Mouse (Mus musculus): ENCODE data around the gene Morn1. TPM values are rescaled to one million over a fixed set of nuclear protein-coding genes. Genes with fewer than 3 reads are reported as not detected.
A peak's percentile ranks its signal among the peaks of the same experiment; 100 is the strongest.
"Not testable (repeated sequence)": the region's sequence is repeated elsewhere in the genome, so short reads cannot be mapped to it uniquely, and the experiment has no call there.

The Morn1 gene
- total RNA-seq, 2 experiments from 2014 or later, result 1.8 to 7.6 TPM

DNA sequence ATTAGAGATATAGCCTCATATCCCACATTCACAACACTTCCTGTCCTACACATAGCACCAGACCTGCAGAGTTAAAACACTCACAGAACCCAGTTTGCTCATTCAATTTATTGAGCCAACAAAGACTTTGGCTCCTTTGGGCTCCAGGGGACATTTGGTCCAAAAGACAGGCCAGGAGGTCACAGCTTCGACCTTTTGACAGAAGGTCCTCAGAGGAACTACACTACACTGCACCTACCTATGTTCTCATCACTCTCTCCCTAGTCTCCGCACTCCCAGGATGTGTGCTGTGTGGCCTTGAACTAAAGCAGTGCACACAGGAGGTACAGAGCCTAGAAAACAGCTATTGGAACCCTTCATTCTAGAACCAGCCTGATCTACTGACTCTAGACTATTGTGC is 10.6 kb upstream of the Morn1 start:
- ATAC-seq (replicated peaks; ENCODE audit: low FRiP score, low TSS enrichment, poor library complexity, severe bottlenecking), result no peak

DNA sequence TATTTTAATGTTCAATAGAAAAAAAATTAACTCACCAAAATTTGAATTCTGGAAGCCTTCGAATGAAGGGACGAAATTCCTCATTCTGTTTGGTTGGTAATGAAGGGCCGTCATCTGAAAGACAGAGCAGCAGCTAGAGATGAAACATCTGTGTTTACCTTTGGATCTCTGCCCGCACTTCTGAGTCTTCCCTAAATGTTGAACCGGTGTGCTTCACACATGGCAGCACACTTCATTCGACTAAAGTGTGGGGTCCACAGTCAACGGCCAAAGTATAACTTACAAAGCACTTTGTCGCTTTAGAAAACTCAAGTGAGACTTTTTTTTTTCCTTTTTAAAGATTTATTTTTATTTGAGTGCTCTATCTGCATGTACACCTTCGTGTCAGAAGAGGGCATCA is 9.7 kb upstream of the Morn1 start:
- no peak for ATAC-seq (replicated peaks; ENCODE audit: low FRiP score, low TSS enrichment, poor library complexity, severe bottlenecking)

DNA sequence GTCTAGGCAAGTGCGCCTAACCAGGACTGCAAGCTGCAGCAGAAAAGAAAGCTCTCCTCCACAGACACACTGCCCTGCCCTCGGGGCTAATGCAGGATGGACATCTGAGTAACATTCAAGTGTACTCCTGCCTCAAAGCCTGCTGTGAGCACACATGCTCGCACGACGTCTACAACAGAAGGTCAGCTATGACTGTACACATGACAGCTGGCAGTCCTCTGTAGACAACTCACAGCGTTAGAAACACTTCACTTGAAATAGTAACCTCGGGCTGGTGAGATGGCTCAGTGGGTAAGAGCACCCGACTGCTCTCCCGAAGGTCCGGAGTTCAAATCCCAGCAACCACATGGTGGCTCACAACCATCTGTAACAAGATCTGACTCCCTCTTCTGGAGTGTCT is 7.6 kb upstream of the Morn1 start:
- not testable (repeated sequence) for ATAC-seq (replicated peaks; ENCODE audit: low FRiP score, low TSS enrichment, poor library complexity, severe bottlenecking)

DNA sequence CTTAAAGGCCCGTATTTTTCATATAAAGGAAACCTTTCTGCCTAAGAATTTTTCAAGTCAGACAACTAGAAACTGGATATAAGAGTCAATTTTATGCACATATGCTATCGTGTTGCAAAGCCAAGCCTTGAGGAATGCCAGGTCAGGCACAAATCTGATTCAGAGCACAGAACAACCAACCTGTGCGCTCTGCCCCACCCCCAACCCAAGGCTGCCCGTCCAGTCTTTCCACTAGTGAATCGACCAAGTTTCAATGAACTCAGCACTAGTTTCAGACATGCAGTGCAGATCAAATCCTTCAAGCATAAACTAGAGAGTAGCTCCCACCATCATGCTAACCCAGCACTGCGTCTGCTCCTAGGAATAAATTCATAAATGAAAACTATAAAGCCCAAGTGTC is 6.7 kb upstream of the Morn1 start:
- ATAC-seq (replicated peaks; ENCODE audit: low FRiP score, low TSS enrichment, poor library complexity, severe bottlenecking), result no peak

DNA sequence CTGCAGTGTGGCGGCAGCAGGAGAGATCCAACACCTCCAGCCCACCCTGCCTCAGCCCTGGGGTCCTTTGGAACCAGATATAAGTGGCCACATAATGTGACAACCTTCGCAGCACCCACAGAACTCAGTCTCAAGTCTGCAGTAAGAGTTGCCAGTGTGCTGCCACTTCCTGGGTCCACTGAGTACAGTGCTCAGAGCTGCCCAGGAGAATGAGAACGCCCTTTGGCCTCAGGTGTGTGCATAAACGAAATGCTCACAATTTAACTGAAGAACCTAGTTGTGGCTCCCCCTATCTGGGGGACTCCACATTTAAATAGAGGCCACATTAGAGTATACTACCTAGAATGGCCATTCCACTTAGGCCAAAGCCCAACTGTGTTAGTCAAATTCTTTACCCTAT is 2.8 kb upstream of the Morn1 start:
- ATAC-seq (replicated peaks; ENCODE audit: low FRiP score, low TSS enrichment, poor library complexity, severe bottlenecking), result no peak

DNA sequence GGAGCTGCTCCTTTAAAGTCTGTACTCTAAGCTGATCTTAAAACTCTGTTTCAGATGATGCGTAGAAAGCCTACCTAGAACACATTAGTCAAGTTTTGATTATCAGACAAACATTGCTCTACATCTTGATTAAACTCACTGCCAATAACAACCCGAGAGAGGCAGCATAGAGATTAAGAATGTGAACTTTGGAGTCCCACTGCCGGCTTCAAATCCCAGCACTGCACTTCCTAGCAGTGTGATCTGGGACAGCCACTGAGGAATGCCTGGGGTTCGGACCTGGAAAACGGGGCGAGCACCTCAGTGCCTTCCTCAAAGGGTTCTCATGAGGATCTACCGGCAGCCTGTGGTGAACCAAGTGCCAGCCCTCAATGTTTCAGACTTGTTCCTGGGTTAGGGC is 2.0 kb upstream of the Morn1 start:
- no peak for ATAC-seq (replicated peaks; ENCODE audit: low FRiP score, low TSS enrichment, poor library complexity, severe bottlenecking)

DNA sequence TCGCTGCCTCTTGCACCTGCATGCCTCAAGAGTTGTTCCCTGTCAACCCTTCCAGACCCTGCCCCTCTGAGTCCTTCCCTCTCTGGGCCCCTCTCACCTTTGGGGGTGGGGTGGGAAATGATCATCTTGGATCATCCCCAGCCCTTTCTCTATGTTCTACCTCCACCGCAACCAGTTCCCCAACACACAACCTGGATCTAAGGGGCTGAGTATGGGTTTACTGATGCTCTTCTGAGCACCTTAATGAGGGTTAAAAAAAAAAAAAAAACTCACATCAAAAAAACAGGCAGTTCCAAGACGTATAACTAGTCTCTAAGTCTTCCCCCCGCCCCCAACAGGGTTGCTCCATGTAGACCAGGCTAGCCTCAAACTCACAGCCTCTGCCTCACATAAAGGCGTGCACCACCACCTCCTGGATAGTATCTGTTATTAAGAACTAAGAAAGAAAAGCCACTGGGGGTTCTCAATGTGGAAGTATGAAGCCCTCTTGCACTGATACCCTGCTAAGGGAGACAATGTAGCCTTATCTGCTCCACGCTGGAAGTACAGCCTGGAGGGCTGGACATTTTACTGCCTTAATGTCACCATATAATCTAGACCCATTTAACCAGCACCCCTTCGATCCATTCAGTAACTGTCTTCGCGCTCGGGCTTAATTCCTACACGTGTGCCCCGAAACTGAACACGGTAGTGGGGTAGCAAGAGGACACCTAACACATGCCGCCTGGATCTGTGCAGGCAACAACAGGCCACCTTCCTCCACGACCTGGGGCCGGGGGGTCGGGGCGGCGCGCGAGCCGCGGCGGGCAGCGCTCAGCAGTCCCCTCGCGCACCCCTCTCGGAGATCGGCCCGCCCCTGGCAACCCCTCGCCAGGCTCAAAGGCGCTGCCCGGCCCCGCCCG is 920 bp upstream of the Morn1 start:
- peak; percentile 31 for ATAC-seq (replicated peaks; ENCODE audit: low FRiP score, low TSS enrichment, poor library complexity, severe bottlenecking)

DNA sequence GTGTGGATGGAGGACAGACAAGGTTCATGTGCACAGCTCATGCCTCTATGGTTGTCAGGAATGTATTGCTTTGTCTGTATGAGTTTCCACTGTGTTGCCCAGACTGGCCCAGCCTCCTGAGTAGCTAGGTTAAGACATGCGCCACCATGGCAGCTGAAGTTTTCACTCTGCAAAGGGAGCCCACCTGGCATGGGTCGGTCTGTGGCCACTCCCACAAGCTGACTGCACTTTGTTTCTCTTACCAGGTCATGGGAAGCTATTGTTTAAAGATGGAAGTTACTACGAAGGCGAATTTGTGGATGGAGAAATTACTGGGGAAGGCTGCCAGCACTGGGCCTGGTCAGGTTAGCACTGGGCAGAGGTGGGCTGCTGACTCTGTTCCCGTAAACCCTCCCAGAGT is 2.9 kb downstream of the Morn1 start:
- no peak for ATAC-seq (replicated peaks; ENCODE audit: low FRiP score, low TSS enrichment, poor library complexity, severe bottlenecking)

DNA sequence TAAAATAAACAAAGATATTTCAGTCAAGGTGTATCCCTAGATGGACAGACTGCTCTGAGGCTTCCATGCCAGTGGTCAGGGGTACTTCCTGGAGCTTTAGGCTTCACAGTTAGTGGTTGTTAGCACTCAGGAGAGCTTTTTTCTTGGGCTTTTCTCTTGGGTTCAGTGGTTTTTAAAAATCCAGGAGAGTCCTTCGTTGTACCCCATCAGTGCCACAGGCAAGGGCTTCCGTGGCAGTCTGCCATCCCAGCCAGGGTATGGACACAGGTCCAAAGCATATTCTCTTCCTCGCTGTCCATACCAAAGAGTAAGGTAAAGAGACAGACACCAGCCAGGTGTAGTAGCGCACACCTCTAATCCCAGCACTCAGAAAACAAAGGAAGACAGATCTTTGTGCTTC is 3.8 kb downstream of the Morn1 start:
- ATAC-seq (replicated peaks; ENCODE audit: low FRiP score, low TSS enrichment, poor library complexity, severe bottlenecking), result no peak

DNA sequence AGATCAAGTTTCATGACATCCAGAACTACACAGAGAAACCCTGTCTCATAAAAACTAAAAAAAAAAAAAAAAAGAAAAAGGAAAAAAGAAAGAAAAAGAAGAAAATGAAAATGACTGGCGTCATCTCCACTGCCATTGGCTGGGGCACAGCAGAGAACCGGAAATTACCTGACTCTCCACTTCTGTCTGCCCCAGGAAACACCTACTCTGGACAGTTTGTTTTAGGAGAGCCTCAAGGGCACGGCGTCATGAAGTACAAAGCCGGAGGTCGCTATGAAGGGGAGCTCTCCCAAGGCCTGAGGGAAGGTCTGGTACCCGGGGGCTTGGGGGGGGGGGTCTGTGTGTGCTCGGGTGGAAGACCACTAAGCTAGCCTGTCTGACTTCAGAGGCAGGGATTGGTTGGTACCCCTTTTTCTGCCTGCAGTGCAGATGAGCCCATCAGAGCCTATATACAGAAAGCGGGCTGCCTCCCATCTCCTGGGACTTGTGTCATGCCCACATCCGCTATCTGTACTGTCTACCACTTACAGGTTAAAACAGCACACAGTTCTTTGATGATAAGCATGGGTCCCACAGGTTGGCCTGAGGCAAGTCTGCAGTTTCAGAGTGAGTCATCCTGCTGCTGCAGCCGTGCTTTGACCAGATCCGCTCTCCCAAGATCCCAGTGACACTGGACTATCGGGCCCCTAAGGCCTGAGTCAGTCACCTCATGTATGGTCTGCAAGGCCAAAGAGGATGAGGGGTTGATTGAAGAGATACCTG is 4.5 kb downstream of the Morn1 start:
- ATAC-seq (replicated peaks; ENCODE audit: low FRiP score, low TSS enrichment, poor library complexity, severe bottlenecking), result no peak

DNA sequence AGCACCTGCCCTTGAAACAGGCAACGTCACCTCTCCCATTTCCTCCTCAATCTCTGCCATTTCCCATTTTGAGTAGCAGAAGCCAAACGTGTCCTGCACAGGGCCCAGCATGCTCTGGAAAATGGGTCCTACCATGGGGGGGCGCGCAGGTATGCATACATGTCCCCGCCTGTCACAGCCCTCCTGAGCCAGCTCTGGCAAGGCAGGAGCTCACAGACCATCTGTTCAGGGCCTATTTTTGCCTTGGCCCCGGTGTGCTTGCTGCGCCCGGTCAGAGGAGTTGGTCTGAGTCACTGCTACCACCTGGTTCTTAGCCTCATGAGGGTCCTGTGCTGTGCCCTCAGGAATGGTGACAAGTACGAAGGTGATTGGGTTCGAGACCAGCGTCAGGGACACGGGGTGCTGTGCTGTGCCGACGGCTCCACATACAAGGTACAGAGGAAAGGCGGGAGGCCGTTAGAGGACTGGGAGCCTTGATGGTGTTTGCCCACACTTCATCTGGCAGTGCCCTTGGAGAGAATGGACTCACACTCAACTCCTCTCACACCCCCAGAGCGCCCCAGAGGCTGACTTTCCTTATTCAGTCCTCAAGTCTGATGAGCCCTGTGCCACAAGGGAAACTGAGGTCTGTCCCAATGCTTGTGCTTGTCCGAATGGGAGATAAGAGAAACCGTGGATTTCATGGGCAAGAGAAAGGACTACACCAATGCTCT is 6.5 kb downstream of the Morn1 start:
- ATAC-seq (replicated peaks; ENCODE audit: low FRiP score, low TSS enrichment, poor library complexity, severe bottlenecking), result no peak

DNA sequence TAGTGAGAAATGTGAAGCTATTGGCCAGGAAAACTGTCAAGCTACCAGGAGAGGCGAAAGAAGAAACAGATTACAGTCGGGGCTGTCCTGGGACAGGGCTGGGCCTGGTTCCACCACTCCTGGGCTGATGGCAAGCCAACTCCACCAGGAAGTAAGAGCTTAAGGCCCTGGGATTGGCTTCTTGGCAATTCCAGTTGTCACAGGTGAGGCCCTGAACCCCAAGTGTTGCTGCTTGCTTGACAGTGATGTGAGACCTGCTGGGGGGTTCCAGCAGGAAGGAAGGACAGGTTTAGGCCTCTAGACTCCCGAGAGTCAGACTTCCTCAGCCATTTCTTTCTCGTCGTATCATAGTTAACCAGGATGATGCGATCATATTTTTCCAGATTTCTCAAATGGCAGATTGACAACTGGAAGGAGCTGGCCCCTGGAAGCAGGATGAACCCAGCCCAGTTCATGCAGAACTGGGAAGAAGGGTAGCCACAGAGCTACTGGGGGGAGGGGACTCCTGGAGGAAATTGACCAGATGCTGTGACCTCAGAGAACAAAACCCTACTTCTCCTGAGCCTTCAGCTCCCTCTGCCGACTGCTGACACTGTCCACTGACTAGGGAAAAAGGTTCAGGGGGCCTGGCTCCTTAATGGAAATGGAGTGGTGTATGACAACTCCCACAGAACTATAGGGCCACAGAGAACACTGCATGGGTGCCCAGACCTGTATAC is 7.2 kb downstream of the Morn1 start:
- ATAC-seq (replicated peaks; ENCODE audit: low FRiP score, low TSS enrichment, poor library complexity, severe bottlenecking), result no peak

DNA sequence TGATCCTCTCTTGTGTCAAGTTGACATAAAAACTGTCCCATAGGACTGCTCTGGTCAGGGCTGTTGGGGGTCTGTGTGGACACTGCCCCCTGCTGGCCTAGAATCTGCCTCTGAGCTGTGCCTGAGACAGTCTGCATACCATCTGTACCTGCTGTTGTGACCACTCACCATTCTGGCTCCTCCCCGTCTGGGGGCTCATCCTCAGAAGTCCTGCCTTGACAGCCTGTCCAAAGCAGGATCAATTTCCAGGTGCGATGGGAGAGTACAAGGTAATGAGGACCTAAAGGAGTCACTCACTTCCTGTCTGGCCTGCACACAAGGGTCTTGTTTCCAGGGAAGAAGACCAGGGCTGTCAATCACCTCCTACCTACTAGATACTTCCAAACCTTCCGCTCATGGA is 8.2 kb downstream of the Morn1 start:
- ATAC-seq (replicated peaks; ENCODE audit: low FRiP score, low TSS enrichment, poor library complexity, severe bottlenecking), result peak; percentile 66

DNA sequence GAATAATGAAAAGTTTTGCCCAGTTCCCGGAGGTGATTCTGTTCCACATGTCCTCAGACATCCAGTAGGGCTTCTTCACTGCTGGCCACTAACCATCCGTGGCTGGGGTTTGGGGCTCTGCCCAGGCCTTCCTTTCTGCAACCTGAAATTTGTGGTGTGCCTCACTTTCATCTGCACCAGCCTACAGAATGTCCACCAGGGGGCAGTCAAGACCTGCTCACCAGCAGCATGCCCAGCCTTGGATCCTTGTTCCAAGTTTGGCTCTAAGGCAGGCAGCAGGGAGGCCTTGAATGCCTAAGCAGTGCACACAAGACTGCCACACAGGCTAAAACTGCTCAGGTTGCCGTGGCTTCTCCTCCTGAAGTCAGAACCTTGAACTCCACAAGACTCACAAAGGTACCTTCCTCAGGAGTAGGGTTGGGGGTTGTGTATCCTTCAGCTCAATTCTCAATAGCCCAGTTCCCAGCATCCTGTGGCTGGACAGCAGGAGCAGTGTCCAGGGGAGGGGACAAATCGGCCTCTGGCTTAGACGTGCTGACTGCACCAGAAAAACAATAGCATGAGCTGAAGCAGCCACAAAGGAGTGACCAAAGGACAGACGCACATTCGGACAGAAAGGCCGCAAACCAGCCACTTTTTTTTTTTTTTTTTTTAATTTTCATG is 9.0 kb downstream of the Morn1 start:
- ATAC-seq (replicated peaks; ENCODE audit: low FRiP score, low TSS enrichment, poor library complexity, severe bottlenecking), result peak; percentile 82

DNA sequence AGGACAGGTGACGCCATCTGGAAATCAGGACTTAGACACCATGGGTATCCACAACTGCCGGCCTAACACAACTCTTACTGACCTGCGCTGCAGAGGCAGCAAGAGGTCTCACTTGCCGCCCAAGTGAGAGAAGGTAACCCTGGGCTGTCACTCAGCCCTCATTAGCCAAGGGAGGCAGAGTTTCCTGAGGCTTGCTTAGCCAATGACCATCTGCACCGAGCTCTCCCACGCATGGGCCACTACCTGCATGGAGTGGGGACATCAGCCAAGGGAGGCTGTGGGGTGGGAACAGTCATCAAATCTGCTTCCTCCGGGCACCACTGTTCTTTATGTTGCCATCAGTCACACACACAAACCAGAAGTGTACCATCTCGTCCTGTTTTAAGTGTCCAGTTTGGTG is 9.6 kb downstream of the Morn1 start:
- no peak for ATAC-seq (replicated peaks; ENCODE audit: low FRiP score, low TSS enrichment, poor library complexity, severe bottlenecking)

DNA sequence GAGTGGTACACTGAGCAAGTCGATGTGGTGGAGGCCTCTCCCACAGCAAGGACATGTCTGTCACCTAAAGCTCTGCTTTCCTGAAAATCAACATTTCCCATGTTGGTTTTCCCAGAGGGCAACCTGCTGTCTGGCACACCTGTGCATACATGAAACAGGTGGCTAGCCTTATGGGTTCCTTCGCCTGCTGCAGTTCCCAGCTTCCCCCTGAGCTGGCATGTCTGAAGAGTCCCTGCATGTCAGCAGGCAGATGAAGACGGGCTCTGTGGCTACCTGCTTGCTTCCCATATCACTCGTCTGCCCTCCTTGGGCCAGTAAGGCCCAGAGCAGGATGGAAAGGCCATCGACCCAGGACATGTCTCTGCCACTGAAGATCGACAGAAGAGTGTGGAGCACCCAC is 11.1 kb downstream of the Morn1 start:
- no peak for ATAC-seq (replicated peaks; ENCODE audit: low FRiP score, low TSS enrichment, poor library complexity, severe bottlenecking)

DNA sequence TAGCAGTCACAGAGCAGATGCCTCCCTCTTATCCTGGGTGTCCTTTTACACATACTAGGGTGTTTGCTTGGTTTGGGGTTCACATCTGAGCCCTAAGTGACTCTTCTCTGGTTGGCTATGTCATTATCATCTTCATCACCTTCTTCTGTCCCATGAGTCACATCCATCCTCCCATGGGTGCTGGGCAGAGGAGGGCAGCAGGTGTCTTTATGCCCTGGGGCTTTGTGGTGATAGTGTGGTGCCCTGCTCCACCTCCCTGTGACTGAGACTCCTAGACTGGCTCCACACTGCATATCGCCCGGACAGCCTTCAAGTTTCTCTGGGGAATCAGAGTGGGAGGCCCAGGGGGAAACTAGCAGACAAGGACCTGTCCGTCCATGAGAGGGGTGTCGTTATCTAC is 12.2 kb downstream of the Morn1 start:
- ATAC-seq (replicated peaks; ENCODE audit: low FRiP score, low TSS enrichment, poor library complexity, severe bottlenecking), result no peak

DNA sequence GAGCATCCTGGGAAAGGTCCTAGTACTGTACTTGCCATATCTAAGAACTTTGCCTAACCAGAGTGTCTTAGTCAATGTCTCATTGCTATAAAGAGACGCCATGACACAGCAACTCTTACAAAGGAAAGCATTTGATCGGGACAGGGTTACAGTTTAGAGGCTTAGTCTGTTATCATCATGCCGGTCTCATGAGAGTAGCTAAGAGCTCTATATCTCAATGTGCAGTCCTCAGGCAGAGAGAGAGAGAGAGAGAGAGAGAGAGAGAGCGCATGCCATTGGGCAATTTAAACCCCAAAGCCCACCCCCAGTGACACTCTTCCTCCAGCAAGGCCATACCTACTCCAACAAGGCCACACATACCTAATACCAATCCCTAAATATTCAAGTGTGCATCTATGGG is 21.5 kb downstream of the Morn1 start:
- ATAC-seq (replicated peaks; ENCODE audit: low FRiP score, low TSS enrichment, poor library complexity, severe bottlenecking), result peak; percentile 90

DNA sequence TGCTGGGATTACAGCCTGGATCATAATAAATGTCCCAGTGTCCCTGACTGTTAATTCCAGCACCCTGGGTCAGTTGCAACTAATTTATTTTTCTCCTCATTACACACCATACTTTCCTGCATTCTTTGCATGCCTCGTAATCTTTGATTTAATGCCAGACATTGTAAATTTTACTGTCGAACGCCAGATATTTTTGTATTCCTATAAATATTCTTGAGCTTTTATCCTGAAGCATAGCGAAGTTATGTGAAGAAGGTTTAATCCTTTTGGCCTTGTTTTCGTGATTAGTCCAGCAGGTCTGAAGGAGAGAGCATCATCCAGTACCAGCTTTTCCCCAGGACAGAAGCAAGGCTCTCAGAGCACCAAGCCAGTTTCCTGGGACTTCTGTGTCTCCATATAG is 23.1 kb downstream of the Morn1 start:
- no peak for ATAC-seq (replicated peaks; ENCODE audit: low FRiP score, low TSS enrichment, poor library complexity, severe bottlenecking)

All from megakaryocyte-erythroid progenitor cell, adult 5-6 weeks (primary cell).